Mouse (Mus musculus): ENCODE data around the gene Ipp. TPM values are rescaled to one million over a fixed set of nuclear protein-coding genes. Genes with fewer than 3 reads are reported as not detected.

The Ipp gene
- polyA plus RNA-seq, 1 experiment from 2014 or later, result 8.8 TPM

DNA sequence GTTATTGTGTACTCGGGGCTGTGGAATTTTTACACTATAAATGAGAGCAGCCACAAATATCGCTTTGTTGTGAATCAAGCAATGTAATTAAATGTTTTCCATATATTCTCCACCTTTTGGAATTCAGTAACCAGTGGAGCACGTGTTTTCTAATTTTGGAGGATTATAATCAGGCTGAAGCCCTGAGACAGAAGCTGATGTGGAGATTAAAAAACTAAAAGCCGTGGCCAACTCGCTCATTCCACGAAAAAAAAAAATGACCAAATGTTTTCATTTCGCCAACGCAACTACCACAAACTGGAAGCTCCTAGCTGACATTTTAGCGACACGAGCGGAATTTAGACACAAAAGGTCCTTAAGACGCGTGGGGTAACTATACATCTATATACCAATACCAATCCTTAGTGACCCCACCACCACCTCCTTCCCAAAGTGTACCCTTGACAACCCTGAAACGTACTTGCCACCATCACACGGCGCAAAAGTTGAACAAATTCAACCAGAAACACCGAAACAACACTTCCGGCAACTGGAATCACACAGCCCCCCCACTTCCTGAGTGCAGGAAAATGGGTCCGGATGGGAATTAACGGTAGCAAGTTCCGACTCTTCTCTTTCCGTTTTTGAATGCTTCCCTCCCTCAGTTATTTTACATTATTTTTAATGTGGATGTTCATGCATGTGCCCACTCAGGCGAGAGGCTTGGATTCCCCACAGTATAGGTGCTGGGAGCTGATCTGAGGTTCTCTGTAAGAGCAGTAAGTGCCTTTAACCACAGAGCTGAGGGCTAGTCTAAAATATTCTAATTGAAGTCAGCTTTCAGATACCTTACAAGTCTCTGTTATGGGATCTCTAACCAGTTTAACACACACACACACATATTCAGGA, 48.3 kb downstream of the Ipp start, which contains the start of gene Tmem69:
Gene Tmem69 (minus strand): TSS at position 524 of the 888 bp plus-strand sequence.
- Histone ChIP-seq H3K27me3 (replicated peaks; ENCODE audit: control insufficient read depth, insufficient read depth, low read length) (no peaks in the 10 kb centered on the region), H3K36me3 (ENCODE audit: control insufficient read depth, insufficient read depth) (peaks cover 10% of the 10 kb centered on the region), H3K9ac (ENCODE audit: low read depth, low read length) (peak within 1 kb of the TSS; percentile 86), H3K9me3 (ENCODE audit: control insufficient read depth) (no peaks in the 10 kb centered on the region), H3K27ac (ENCODE audit: low read depth, low read length) (peak within 1 kb of the TSS; percentile 97), H3K4me3 (ENCODE audit: low read depth, low read length) (peak within 1 kb of the TSS; percentile 80), H3K4me2 (replicated peaks; ENCODE audit: low read depth) (peak within 1 kb of the TSS; percentile 80), H3K4me1 (replicated peaks; ENCODE audit: control insufficient read depth, insufficient read depth, low read length) (no peaks in the 10 kb centered on the region)
- WGBS, result 3% methylated on average over 23 of the region's 23 CpGs
- no peak for TF ChIP-seq CTCF (IDR thresholded peaks at IDR 0.05; ENCODE audit: low read depth)
- ATAC-seq, result no peak

DNA sequence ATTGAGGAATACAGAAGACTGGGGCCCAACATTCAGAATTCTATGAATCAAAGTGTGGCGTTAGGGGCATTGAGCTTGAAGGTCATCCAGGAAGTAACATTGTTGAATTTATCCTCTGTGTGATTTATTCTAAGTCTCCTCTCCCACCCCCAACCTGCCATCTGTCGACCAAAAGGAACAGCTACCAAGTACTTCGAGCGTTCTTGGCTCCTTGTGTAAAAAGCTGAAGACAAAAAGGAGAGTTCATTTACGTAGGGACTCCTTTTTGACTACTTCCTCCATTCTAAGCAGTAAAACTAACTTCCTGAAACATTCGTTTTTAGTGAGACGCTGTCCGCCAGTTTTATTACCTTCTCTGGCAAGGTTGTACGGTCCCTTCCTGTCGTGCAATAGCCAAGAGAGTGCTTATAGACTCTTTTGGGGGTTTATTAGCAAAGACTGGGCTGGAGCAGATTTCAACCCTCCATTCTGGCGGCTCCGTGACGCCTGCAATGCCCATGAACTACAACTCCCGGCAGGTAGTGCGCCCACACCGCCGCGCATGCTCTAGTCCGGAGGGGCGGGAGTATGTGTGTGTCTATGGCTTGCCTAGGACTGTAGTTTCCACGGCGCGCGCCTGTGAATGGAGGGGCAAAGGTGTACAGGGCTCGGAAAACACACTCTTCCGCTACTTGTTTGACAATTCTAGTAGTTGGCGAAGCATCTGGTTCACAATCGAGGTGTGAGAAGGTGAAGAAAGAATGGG, 49.4 kb downstream of the Ipp start:
- peak; percentile 94 for ATAC-seq
- Histone ChIP-seq H3K36me3 (ENCODE audit: control insufficient read depth, insufficient read depth) (peaks cover 10% of the 10 kb centered on the region), H3K27ac (ENCODE audit: low read depth, low read length) (peak overlapping the region; percentile 97), H3K9me3 (ENCODE audit: control insufficient read depth) (no peaks in the 10 kb centered on the region), H3K4me2 (replicated peaks; ENCODE audit: low read depth) (peak overlapping the region; percentile 80), H3K4me3 (ENCODE audit: low read depth, low read length) (peak overlapping the region; percentile 80), H3K4me1 (replicated peaks; ENCODE audit: control insufficient read depth, insufficient read depth, low read length) (no peaks in the 10 kb centered on the region), H3K9ac (ENCODE audit: low read depth, low read length) (peak overlapping the region; percentile 86), H3K27me3 (replicated peaks; ENCODE audit: control insufficient read depth, insufficient read depth, low read length) (no peaks in the 10 kb centered on the region)
- TF ChIP-seq CTCF (IDR thresholded peaks at IDR 0.05; ENCODE audit: low read depth), result peak; percentile 22; the same call in 1 of the 2 replicates
- under 1% methylated on average over 28 of the region's 28 CpGs for WGBS

- H3K27ac ChIP-seq (ENCODE audit: low read depth, low read length), result peak within 1 kb of the TSS; percentile 97
- no peaks in the 10 kb centered on the region for H3K9me3 ChIP-seq (ENCODE audit: control insufficient read depth)
- under 1% methylated on average over 76 of the region's 78 CpGs for WGBS
- H3K4me1 ChIP-seq (replicated peaks; ENCODE audit: control insufficient read depth, insufficient read depth, low read length), result no peaks in the 10 kb centered on the region
- H3K4me2 ChIP-seq (replicated peaks; ENCODE audit: low read depth), result peak within 1 kb of the TSS; percentile 80
- peaks cover 10% of the 10 kb centered on the region for H3K36me3 ChIP-seq (ENCODE audit: control insufficient read depth, insufficient read depth)
- H3K9ac ChIP-seq (ENCODE audit: low read depth, low read length), result peak within 1 kb of the TSS; percentile 86
- H3K27me3 ChIP-seq (replicated peaks; ENCODE audit: control insufficient read depth, insufficient read depth, low read length), result no peaks in the 10 kb centered on the region
- ATAC-seq, result peak; percentile 95
- TF ChIP-seq CTCF (IDR thresholded peaks at IDR 0.05; ENCODE audit: low read depth), result peak; percentile 69
- peak within 1 kb of the TSS; percentile 80 for H3K4me3 ChIP-seq (ENCODE audit: low read depth, low read length)
Measured at GRCm38 (mm10) chr4:116557306-116558121, 50.2 kb downstream of the Ipp start, which contains the start of gene Gpbp1l1. Gene Gpbp1l1 (plus strand): TSS chr4:116557658.

- H3K27ac ChIP-seq (ENCODE audit: low read depth, low read length), result peak overlapping the region; percentile 97
- H3K9ac ChIP-seq (ENCODE audit: low read depth, low read length), result peak overlapping the region; percentile 86
- peaks cover 8% of the 10 kb centered on the region for H3K36me3 ChIP-seq (ENCODE audit: control insufficient read depth, insufficient read depth)
- H3K4me2 ChIP-seq (replicated peaks; ENCODE audit: low read depth), result peak overlapping the region; percentile 80
- TF ChIP-seq CTCF (IDR thresholded peaks at IDR 0.05; ENCODE audit: low read depth), result no peak
- H3K9me3 ChIP-seq (ENCODE audit: control insufficient read depth), result no peaks in the 10 kb centered on the region
- H3K4me3 ChIP-seq (ENCODE audit: low read depth, low read length), result peak overlapping the region; percentile 80
- no peaks in the 10 kb centered on the region for H3K27me3 ChIP-seq (replicated peaks; ENCODE audit: control insufficient read depth, insufficient read depth, low read length)
- WGBS, result under 1% methylated on average over 15 of the region's 15 CpGs
- ATAC-seq, result no peak
- H3K4me1 ChIP-seq (replicated peaks; ENCODE audit: control insufficient read depth, insufficient read depth, low read length), result no peaks in the 10 kb centered on the region
Measured at GRCm38 (mm10) chr4:116558151-116558882, 51.0 kb downstream of the Ipp start.

Other genes starting within 250 kb of the Ipp start
- gene Mast2, start 43.4 kb upstream of the Ipp start, polyA plus RNA-seq (2015; fragmentation: Nextera tagmentation; extraction: Ambion mirVana), result 9.6 TPM in 2 replicates
- gene Tmem69, start 48.4 kb downstream of the Ipp start, polyA plus RNA-seq (2015; fragmentation: Nextera tagmentation; extraction: Ambion mirVana), result 17.0 and 19.1 TPM in 2 replicates
- gene Gpbp1l1, start 50.1 kb downstream of the Ipp start, polyA plus RNA-seq (2015; fragmentation: Nextera tagmentation; extraction: Ambion mirVana), result 31.3 and 33.9 TPM in 2 replicates
- gene Ccdc17, start 89.1 kb downstream of the Ipp start, polyA plus RNA-seq (2015; fragmentation: Nextera tagmentation; extraction: Ambion mirVana), result 4.1 and 6.1 TPM in 2 replicates
- gene Nasp, start 120.4 kb downstream of the Ipp start, polyA plus RNA-seq (2015; fragmentation: Nextera tagmentation; extraction: Ambion mirVana), result 36.9 and 38.6 TPM in 2 replicates
- 860 and 870 TPM in 2 replicates for gene Akr1a1, start 144.1 kb downstream of the Ipp start, polyA plus RNA-seq (2015; fragmentation: Nextera tagmentation; extraction: Ambion mirVana)
- 1,180 and 1,265 TPM in 2 replicates for gene Prdx1, start 178.0 kb downstream of the Ipp start, polyA plus RNA-seq (2015; fragmentation: Nextera tagmentation; extraction: Ambion mirVana)
- gene Mmachc, start 200.9 kb downstream of the Ipp start, polyA plus RNA-seq (2015; fragmentation: Nextera tagmentation; extraction: Ambion mirVana), result 5.9 and 6.3 TPM in 2 replicates
- gene Ccdc163, start 201.0 kb downstream of the Ipp start, polyA plus RNA-seq (2015; fragmentation: Nextera tagmentation; extraction: Ambion mirVana), result 9.1 and 11.3 TPM in 2 replicates
- gene Tesk2, start 213.4 kb downstream of the Ipp start, polyA plus RNA-seq (2015; fragmentation: Nextera tagmentation; extraction: Ambion mirVana), result 6.6 and 6.9 TPM in 2 replicates

Data from intestine, postnatal 0 days (tissue).